Mouse (Mus musculus): ENCODE measurements around the gene Timm10.

Gene Timm10

DNA sequence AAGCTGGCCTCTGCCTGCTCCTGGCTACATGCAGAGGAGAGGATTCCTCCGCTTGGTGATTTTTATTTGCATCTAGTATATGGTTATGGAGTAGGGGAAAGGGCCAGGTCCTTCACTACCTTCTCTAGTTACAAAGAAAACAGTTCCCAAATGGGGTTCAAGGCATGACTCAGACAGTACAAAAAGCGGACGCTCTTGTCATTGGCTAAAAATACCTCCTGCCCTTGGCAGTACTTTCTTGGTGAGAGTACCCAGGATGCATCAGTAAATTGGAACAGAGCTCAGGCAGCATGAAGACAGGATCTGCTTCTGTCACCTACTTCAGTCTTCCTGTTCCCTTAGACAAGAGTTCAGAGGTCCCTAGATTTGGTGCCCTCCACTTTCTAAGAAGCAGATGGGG is 6.9 kb upstream of the Timm10 start:
- no peak for DNase-seq (ENCODE audit: low spot score in 2 of 2)

DNA sequence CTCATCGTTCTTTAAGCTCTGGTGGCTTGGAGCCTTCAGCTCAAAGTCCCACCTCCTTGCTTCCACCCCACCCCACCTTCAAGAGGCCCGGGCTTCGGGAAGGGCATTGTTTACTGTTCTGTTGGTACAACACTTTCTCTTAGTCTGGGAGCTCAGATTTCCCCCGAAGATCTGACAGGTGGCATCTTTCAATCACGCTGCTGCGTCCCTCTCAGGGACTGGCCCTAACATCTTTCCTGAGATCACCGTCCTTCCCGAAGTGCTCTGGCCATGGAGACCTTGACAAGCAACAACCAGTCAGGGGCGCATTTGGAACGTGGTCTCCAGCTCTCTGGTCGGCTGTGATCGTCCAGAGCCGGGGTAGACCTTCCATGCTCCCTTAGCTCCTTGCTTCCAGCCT is 4.2 kb upstream of the Timm10 start, which contains the start of gene Smtnl1:
Gene Smtnl1, minus strand, starts transcription at position 101 of the 400 bp plus-strand sequence.
- no peak for DNase-seq (ENCODE audit: low spot score in 2 of 2)

DNA sequence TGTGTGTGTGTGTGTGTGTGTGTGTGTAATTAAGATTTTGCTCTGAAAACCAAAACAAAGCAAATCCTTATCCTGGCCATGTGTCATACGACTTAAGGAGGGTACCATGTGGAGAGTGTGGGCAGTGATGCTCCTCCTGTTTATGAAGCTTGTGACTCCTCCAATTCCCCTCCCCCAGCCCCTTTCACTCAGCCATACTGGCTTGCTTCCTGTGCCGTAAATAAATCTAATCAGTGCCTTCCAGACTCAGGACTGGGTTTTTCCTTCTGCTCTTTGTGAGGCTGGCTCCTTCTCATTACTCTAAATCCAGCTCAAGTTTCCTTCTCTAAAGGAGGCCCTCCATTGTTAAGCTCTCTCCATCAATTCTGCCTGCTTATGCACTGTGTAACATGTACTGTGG is 3.6 kb upstream of the Timm10 start:
- no peak for DNase-seq (ENCODE audit: low spot score in 2 of 2)

DNA sequence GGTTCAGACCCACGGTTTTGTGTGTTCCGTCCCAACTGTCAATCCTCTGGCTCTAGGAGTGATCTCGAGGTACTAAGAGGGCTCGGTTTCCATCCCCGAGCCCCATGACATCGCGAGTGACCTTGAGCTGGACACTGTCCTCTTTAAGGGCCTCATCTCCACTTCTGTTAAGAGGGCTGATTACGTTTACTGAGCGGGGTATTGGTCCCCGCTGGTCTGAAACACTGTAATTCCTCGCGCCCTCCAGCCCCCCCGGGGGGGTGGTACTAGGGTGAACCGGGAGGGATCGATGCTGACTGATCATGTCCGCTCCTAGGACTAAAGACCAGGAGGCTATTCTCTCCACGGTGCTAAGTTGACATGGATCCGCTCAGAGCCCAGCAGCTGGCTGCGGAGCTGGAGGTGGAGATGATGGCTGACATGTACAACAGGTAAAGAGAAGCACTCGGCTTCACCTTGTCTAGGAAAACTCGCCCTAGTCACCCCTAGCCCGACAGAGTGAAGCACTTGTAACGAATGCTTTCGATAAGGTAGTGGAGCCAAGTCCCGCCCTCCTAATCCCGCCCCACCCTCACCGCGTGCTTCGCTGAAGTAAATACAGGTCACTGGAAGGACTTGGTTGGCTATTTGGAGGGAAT is 605 bp downstream of the Timm10 start:
- peak in 1 of 2 experiments; percentile 7 for DNase-seq (ENCODE audit: low spot score in 2 of 2)

DNA sequence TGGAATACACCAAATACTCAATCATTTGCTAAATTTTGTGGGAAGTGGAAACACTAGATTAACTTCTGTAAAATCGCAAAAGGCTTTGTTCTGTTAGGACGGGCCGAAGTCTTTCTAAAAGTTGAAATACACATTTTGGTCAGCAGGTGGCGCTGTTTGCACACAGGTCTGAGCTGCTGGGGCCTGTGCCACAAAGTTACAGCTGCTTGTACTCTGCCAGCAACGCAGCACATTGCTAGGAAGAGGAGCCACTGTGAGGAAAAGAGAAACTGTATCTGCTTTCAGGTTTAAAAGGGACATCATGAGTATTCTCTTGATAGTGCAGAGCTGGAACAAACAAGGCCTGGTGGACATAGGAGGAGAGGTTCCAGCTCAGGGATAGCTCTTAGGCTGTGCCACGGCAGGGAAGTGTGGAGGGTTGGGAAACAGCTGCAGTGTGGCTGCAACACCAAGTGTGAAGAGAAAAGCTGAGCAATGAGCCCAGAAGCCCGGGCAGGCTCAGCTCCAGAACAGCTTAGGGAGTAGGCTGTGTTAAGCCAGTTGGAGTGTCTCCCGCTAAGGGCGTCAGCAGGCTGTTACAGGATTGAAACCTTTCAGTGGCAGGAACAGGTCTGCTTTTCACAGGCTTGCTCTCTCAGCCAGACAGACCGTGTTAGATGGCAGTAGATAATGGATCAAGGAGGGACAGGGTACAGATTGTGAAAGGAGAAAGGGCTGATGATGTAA is 5.0 kb downstream of the Timm10 start:
- DNase-seq (ENCODE audit: low spot score in 2 of 2), result peak; percentile 81 to 87

DNA sequence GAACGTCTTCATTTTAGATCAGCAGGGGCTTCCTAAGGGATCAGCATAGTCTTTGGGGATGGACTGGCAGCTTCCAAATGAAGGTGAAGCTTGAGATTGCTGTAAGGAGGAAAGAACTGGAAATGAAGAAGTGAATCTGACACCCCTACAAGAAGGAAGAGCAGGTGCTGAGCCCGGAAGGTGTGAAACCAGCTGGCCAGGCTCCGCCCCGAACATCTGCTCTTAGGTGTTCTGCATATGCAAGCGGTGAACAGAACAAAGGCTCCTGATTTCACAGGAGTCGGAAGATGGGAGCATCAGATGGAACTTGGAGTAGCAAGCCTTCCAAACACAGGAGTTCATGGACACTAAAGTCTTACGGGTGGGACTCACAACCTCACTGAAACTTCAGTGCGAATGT is 10.3 kb downstream of the Timm10 start:
- DNase-seq (ENCODE audit: low spot score in 2 of 2), result no peak

DNA sequence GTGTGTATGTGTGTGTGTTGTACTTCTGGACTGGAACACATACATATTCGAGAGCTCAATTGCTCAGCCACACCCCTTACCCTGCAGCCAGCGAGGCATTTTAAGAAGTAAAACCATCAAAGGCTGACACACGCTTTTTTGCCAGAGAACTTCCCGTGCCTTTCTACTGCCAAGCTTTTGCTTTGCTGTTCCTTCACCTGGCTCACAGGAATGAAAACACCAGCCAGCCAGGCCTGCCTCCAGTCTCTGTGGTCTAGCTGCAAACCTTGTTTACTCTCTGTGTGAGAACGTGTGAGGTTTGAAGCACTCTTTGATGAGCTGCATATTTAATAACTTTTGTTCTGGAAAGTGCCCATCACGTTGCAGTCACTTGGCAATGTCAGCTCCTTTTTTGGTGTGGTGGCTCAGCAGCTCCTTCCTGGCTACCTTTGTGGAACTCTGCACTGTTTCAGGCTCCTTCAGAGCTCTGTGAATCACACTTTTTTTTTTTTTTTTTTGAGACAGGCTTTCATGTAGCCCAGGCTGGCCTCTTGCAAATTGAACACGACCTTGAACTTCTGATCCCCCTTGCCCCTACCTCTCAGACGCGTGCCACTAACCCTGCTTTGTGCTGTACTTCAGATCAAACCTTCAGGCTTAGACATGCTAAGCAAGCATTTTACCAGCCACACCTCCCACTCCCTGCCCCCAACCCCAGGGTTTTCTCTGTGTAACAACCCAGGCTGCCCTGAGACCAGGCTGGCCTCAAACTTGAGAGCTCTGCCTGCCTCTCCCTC is 11.2 kb downstream of the Timm10 start:
- DNase-seq (ENCODE audit: low spot score in 2 of 2), result no peak

DNA sequence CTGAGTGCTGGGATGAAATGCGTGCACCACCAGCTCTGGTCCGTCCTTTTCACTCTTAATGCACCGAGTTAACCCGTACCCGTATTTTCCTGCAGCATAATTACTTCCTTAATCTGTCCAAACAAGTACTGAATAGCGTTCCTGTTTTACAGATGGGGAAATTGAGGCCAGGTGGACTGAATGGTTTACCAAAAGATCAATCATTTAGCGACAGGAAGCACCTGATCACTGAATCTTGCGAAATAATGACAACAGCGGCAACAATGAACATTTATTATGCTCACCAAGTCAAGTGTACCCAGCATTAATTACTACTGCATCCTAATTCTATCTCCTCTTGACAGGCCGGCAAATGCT is 11.8 kb downstream of the Timm10 start, which contains the start of gene Slc43a1:
Gene Slc43a1, plus strand, starts transcription at position 258 of the 357 bp plus-strand sequence.
- DNase-seq (ENCODE audit: low spot score in 2 of 2), result no peak

DNA sequence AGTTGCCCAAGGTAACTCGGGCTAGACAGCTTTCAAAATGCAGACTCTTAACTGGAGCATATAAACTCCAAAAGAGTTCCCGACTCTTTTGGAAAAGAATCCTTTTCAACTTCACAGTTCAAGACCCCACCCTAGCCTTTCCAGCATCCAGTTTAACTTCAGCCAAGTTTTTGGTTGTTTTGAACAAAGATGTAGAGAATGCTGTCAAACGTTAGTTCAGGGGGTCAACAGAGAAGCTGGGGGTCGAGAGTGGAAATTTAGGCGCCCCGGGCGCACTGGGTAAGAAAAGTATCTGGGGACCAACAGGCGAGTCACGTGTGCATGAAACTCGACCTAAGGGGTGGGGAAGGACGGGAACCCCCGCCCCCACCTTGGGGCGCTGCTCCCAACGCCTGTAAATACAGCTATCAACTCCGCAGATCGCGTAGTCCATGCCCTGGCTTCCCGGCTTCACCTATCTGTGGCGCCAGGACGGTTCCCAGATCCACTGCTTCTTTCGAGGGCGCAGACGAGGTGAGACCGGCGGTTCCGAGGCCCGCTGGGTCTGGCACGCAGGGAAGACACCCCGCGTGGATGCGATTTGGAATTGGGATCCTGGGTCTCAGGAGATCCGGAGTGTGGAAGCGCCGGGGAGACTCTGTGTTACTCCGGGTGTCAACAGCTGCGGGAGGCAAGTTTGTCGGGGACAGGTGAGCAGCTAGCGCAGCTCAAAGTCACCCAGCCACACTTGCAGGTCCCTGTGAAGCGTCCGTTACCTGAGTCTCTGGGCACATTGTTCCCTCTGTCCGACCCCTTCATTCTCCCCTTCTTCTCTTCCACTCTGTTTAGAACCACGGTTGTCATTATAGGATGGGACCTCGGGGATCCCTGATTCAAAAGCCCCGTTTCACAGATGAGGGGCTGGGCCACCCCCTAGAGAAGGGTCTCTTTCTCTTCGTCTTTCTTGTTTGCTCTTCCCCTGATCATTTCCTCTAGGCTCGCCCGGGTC is 12.5 kb downstream of the Timm10 start:
- DNase-seq (ENCODE audit: low spot score in 2 of 2), result no peak

DNA sequence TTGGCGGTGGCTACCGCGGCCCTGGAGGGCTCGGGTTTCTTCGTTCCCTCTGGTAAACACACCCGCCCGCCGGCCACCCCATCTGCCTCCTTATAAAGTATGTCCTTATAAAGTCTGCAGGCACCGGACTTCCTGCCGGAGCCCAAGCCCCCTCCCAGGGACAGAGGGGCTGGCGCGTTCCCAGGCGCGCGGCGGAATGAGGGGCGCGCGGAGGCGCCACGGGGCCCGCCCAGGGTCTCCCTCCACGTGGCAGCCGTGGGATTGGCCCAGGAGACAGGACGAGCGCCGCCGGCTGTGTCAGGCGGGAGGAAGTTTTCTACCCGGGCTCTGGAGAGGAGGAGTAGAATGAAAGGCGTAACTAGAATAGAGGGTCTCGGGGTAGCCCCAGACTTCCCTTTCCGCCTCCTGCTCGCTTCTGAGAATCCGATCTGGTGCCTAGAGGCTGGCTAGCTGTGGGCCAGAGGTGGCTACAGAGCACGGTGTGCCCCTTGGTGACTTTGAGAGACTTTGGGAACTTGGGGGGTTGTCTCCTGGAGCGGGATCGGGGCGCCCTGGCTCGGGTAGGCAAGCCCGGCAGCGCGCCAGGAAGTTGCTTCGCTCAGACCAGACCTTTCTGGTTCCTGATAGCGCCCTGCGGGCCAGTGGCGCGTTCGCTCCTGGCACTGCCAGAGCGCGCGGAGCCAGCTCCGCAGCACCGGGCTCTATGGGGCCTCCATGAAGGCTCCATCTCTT is 13.4 kb downstream of the Timm10 start:
- DNase-seq (ENCODE audit: low spot score in 2 of 2), result peak in 1 of 2 experiments; percentile 54

DNA sequence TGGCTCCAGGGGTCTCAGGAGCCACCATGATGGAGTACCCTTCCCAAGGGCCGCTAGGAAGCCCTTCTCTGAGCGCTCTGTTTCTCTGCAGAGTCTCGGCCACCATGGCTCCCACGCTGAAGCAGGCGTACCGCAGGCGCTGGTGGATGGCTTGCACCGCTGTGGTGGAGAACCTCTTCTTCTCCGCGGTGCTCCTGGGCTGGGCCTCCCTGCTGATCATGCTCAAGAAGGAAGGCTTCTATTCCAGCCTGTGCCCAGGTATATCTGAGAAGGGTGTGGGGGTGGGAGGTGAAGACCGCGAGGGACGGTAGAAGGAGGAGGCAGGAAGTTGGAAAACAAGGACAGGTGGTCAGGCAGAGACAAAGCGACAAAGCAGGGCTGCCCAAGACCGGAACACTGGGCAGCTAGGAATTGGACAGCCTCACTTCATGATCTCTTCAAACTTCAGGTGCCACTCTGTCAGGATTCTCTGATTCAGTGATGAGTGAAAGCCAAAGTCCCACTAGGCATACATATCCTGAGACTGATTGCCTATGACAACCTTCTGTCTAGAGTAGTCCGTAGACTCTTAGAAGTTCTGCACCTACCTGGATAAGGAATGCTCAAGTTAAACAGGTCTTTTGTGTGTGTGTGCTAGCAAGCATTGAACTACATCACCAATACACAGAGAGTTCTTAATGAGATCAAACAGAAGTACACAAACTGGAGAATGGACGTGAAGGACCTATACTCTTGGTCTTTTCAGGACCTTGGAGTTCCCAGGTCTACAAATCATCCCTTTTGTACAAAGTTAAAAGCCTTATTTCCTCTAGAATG is 14.2 kb downstream of the Timm10 start:
- no peak for DNase-seq (ENCODE audit: low spot score in 2 of 2)

DNA sequence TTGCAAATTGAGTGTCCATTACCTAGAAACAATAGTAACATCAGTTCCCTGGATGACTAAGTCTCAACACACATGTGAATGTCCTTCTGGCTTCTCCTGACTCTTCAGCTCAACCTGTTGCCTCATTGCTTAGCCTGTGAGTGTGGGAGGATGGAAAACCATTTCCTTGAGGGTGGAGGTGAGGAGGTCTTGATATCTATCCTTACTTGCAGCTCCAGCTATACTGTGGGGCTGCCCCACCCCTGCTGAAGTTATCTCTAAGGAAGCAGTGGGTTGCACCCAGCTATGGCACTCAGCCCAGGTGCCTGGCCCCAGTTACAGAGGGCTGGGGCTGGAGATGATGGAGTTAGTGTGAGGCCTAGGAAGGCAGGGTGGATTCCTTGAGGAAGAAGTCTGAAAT is 15.1 kb downstream of the Timm10 start:
- no peak for DNase-seq (ENCODE audit: low spot score in 2 of 2)

DNA sequence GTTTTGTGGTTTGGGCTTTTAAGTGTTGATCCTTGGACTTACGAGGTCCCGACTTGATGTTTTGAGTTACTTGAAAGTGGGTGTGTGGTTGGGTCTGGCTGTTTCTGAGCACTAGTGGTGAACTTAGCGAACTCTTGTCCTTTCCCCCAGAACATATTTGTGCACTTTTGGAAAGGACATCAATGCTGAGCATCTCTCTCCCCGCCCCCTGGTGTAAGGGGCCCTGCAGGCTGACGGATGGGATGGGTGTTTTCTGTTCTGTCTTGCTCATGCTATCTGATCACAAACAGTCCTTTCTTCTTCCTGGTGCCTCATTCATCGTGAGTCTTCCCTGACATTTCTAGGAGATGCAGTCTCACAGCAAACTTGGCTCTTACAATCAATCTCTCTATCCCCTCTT is 16.9 kb downstream of the Timm10 start:
- no peak for DNase-seq (ENCODE audit: low spot score in 2 of 2)

DNA sequence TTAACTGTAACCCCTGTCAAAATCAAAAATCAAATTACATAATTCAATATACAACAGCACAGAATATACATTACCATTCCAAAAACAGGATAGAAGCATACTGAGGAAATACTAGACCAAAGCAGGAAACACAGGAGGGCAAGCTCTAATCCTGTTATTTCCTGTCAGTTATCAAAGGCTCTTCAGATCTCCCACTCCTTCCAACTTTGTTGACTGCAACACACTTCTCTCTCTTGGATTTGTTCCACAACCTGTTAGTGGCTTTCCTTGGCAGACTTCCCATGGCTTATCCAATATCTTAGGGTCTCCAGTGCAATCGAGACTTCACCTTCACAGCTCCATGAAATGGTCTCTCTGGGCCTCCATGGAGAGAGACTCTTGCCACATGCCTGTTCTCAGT is 18.4 kb downstream of the Timm10 start:
- no peak for DNase-seq (ENCODE audit: low spot score in 2 of 2)

DNA sequence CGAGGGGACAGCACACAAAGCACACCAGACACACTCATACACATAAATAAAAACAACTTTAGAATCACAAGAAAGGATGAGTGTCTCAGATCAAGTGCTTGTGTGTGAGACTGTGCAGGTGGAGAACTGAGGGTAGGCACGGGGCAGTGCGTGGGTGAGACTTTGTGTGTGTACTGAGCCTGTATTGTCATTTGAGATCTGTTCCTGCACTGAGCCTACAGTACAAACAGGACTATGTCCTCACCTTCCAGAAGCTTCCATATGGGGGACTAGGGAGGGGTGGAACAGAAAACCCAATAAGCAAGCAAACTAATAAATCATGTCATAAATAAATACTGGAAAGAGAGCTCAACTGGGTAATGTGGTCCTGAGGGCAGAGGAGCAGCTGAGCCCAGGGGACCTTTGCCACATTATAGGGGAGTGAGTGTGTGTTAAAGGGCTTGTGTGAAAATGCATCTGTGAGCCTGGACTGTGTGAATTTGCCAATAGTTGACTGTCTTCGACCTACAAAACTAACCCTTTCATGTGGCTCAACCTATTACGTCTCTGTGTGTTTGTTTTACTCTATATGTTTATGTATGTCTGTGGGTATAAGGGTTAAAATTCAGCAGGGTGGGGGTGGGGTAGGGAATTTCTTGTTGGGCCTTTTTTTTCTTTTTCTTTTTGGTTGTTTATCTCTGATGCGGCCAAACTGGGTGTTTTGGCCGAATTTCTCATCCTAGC is 23.8 kb downstream of the Timm10 start:
- DNase-seq (ENCODE audit: low spot score in 2 of 2), result no peak

DNA sequence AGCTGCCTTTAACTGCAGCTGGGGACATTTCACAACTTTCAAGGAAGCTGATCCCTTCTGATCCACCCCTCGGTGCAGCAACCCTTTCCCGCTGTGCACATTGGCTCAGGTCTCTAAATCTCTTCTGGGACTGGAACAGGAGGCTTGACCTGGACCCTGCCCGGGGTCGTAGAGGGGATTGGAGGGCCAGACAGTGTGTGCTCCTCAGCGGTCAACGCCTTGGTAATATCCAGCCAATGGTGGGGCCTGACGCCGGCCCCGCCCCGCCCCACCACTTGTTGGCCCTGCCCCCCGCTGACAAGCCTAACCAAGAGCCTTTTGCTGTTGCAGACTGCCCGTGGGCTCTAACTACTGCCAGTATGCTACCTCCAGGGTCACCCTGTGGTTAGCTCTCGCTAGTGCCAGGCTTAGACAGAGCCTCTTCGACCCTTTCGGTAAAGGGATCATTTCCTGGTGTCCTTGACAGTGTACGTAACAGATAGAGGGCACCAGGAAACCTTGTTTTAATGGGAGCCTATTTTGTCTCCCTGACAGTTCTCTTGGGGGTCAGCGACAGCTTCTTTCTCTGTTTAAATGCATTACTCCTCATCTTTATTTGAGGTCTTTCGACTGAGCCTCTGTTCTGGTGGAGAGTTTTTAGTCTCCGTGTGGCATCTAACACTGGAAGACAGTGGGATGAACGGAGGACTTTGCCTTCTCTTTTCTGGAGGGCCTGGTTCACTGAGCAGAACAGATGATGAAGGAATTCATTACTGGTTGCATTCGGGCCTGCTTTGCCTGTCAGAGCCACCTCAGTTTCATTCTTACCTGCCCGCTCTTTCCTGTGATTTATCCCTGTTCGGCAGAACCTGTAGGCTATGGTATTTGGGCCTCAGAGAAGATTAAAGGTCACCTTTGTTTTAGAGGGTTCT is 24.6 kb downstream of the Timm10 start:
- no peak for DNase-seq (ENCODE audit: low spot score in 2 of 2)

DNA sequence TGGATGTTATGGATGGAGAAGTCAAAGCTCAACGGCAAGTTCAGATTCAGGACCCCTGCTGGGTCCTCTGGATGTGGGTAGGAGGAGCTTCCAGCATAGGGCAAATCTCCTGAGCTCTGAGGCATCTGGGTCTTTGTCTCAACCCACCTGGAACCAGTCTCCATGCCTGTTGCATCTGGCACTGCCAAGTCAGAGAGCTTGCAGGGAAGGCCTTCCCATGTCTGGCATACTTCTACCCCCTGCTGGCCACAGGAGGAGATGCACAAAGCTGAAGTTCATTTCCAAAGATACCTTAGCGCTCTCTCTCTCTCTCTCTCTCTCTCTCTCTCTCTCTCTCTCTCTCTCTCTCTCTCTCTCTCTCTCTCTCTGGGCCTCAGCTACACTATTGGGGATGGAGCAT is 28.9 kb downstream of the Timm10 start:
- no peak for DNase-seq (ENCODE audit: low spot score in 2 of 2)

DNA sequence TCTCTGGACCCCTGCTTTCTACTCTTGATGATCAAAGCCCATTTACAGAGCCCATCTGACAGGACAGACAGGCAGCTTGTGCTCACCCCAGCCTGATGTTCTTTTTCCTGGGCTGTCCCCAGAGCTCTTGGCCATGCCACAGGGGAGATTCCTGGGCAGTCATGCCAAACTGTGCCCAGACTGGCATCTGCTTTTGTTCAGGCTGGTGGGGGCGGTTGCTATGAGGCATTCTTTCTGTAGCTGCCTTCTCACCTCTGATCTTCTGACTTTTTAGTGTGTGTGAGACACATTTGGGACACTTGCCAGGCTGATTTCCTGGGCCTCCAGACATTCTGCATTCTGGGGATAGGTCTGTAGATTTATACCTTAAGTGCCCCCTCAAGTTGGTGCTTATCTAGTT is 31.8 kb downstream of the Timm10 start:
- DNase-seq (ENCODE audit: low spot score in 2 of 2), result no peak

Data from cerebellum, postnatal 4 days (tissue).